Mouse (Mus musculus) lung, embryonic 15.5 days (tissue): ENCODE data around the gene Adgrl2. TPM values are rescaled to one million over a fixed set of nuclear protein-coding genes. Genes with fewer than 3 reads are reported as not detected.

Experiments used
- ATAC-seq: fragments of 200-750 bp; cut with Nextera tagmentation; 2 replicates; pipeline ENCODE4 v1.8.0; 2017; ENCODE audit warnings: moderate number of reproducible peaks, borderline replicate concordance; ENCODE audit not compliant: low FRiP score, low TSS enrichment; ENCODE audit errors: extremely low read depth
- H3K27ac ChIP-seq: fragments of 300-500 bp; sonication (generic); 2 replicates; pipeline ENCODE4 v1.5.1; 2015; ENCODE audit warnings: moderate library complexity, mild to moderate bottlenecking, inconsistent platforms
- H3K27me3 ChIP-seq: fragments of 300-500 bp; sonication (generic); 2 replicates; pipeline ENCODE4 v1.6.1; 2015; ENCODE audit warnings: inconsistent platforms
- H3K36me3 ChIP-seq: fragments of 300-500 bp; sonication (generic); 2 replicates; pipeline ENCODE4 v1.6.1; 2015; ENCODE audit warnings: inconsistent platforms
- H3K4me1 ChIP-seq: fragments of 300-500 bp; sonication (generic); 2 replicates; pipeline ENCODE4 v1.6.1; 2015; ENCODE audit warnings: inconsistent platforms
- H3K4me2 ChIP-seq: fragments of 300-500 bp; sonication (generic); 2 replicates; pipeline ENCODE4 v1.6.1; 2015; ENCODE audit warnings: inconsistent platforms, mild to moderate bottlenecking, moderate library complexity
- H3K4me3 ChIP-seq: fragments of 300-500 bp; sonication (generic); 2 replicates; pipeline ENCODE4 v1.5.1; 2015; ENCODE audit warnings: mild to moderate bottlenecking, inconsistent platforms
- H3K9ac ChIP-seq: fragments of 300-500 bp; sonication (generic); 2 replicates; pipeline ENCODE4 v1.6.1; 2015; ENCODE audit warnings: inconsistent platforms
- H3K9me3 ChIP-seq: fragments of 300-500 bp; sonication (generic); 2 replicates; pipeline ENCODE4 v1.6.1; 2016; ENCODE audit warnings: inconsistent platforms
- WGBS: fragments of 180-500 bp; shearing (Covaris S2); methylation state at CpG from one replicate; pipeline ENCODE4 v1.1.7; 2015; 5-methylcytosine and 5-hydroxymethylcytosine counted together
- polyA plus RNA-seq: library from polyadenylated mRNA; unstranded; fragments of >200 nt; fragmentation: Nextera tagmentation; extraction: Ambion mirVana; gene quantifications from 2 replicates; pipeline ENCODE4 v1.2.1, GENCODE M21; 2015

Adgrl2 gene
- polyA plus RNA-seq, 1 experiment from 2014 or later, result 62.1 TPM

DNA sequence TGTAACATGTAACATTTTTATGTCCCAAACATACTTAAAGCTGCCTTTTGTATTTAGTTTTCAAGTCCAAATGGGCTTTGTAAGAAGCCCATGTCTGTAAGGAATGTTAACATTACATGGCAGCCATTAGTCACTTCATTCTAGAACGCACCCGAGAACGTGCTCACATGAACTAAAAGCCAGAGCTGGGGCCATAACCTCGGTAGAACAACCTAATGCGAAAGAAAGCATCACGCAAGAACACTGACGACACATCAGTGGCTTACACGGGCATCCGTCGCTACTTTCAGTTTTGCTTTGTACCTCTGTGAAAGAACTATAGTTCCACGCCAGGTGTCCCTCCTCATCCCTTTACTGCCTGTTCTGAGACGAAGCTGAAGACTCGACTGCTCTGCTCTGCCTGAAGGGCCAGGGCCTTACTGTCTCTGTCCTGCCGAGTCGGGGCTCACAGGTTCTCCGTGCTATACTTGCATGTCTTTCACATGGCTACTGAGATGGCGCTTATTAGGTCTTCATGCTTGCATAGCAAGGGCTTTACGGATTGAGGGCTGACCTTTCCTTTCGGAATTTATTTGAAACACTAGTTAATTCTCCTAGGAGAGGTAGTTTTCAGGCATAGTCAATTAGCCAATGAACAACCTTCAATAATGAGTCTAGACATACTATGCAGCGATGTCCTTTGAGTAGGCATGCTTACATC is 157.1 kb downstream of the Adgrl2 start:
- Histone ChIP-seq H3K4me3 (no peak overlapping the region), H3K9ac (no peak overlapping the region), H3K27ac (no peak overlapping the region), H3K36me3 (peaks cover 73% of the 10 kb centered on the region), H3K4me1 (no peaks in the 10 kb centered on the region), H3K4me2 (no peak overlapping the region), H3K9me3 (no peaks in the 10 kb centered on the region), H3K27me3 (no peaks in the 10 kb centered on the region)
- ATAC-seq, result no peak
- 92% methylated on average over 20 of the region's 20 CpGs for WGBS

DNA sequence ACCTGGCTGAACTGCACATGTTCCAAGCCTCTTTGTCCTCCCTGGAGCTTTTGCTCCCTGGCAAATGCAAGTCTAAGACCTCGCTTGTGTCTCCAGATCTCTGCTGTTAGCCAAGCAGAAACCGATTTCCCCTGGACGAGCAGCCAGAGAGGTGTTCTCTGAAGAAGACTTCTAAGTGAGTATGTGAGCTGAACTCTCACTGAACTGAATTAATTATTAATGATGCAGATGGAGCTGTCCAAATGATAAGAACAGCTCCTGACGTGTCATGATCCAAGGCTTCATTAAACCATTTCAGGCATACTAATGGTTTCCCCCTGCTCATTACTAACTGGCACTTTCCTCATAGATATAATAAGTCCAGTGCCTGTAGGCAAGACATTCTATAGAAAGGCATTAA is 158.4 kb downstream of the Adgrl2 start:
- Histone ChIP-seq H3K9ac (no peak overlapping the region), H3K36me3 (peaks cover 61% of the 10 kb centered on the region), H3K27me3 (no peaks in the 10 kb centered on the region), H3K4me3 (no peak overlapping the region), H3K9me3 (no peaks in the 10 kb centered on the region), H3K4me2 (no peak overlapping the region), H3K4me1 (no peaks in the 10 kb centered on the region), H3K27ac (no peak overlapping the region)
- ATAC-seq, result no peak
- 67% methylated on average over 4 of the region's 4 CpGs for WGBS

DNA sequence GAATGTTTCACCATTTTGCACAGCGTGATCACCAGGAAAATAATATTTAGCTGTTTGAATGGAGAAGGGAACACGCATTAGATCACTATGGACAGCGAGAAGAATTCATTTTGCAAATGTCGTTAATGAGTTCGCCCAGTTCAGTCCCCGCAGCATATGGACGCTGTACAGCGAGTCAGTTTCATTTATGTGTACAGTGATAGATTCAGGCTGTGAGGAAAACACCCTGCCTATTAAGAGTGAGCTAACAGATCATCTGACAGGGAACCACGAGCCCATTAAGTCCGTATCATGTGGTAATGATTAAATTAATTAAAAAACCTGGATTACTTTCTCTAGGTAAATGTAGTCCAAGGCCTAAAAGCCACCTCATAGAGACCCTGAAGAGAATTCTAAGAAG is 161.8 kb downstream of the Adgrl2 start:
- ATAC-seq, result no peak
- no peak overlapping the region for H3K27ac ChIP-seq
- H3K36me3 ChIP-seq, result peaks cover 61% of the 10 kb centered on the region
- no peak overlapping the region for H3K4me3 ChIP-seq
- no peaks in the 10 kb centered on the region for H3K27me3 ChIP-seq
- H3K4me1 ChIP-seq, result no peaks in the 10 kb centered on the region
- WGBS, result 87% methylated on average over 10 of the region's 10 CpGs
- H3K4me2 ChIP-seq, result no peak overlapping the region
- H3K9ac ChIP-seq, result no peak overlapping the region
- no peaks in the 10 kb centered on the region for H3K9me3 ChIP-seq

DNA sequence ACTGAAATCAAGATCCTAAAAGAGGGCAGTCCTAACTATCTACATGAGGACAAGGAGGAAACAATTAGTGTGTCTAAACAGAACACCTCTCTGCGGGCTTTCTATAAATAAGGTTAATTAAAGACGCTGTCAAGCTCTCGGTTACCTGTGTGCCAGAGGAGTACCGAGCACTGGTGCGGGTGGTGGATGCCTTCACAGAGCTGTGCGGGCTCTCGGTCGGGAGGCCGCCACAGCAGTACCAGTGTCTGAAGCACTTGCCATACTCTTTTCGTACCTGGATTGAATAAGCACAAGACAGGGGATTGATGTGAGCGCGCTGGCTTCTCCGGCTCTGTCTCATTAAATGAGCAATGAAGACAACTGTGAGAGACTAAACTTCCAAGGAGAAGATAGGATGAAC is 166.8 kb downstream of the Adgrl2 start:
- no peak overlapping the region for H3K9ac ChIP-seq
- no peak overlapping the region for H3K4me3 ChIP-seq
- no peak overlapping the region for H3K27ac ChIP-seq
- H3K4me2 ChIP-seq, result no peak overlapping the region
- 96% methylated on average over 13 of the region's 13 CpGs for WGBS
- H3K27me3 ChIP-seq, result no peaks in the 10 kb centered on the region
- no peaks in the 10 kb centered on the region for H3K9me3 ChIP-seq
- H3K36me3 ChIP-seq, result peaks cover 80% of the 10 kb centered on the region
- ATAC-seq, result no peak
- no peaks in the 10 kb centered on the region; the same call in 1 of the 2 replicates for H3K4me1 ChIP-seq

DNA sequence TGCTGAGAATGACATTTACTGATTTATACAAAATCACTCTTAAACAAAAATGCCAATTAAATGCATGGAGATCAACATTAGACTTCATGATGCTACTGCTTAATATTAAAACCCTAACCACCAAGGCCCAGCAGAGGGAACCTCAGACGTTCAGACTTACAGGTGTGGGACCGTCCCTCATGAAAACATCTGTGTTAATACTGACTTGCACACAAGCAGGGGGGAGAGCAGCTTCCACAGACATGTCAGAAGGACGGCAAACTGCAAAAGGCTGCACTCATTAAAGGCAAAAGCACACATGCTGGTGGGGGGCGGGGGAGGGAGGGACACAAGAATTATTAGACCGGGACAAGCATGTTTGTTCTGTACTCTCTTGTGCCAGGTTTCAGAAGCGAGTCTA is 168.7 kb downstream of the Adgrl2 start:
- 81% methylated on average over 6 of the region's 6 CpGs for WGBS
- Histone ChIP-seq H3K4me2 (no peak overlapping the region), H3K27me3 (no peaks in the 10 kb centered on the region), H3K36me3 (peaks cover 94% of the 10 kb centered on the region), H3K4me3 (no peak overlapping the region), H3K27ac (no peak overlapping the region), H3K9ac (no peak overlapping the region), H3K9me3 (no peaks in the 10 kb centered on the region), H3K4me1 (no peaks in the 10 kb centered on the region; the same call in 1 of the 2 replicates)
- no peak for ATAC-seq

DNA sequence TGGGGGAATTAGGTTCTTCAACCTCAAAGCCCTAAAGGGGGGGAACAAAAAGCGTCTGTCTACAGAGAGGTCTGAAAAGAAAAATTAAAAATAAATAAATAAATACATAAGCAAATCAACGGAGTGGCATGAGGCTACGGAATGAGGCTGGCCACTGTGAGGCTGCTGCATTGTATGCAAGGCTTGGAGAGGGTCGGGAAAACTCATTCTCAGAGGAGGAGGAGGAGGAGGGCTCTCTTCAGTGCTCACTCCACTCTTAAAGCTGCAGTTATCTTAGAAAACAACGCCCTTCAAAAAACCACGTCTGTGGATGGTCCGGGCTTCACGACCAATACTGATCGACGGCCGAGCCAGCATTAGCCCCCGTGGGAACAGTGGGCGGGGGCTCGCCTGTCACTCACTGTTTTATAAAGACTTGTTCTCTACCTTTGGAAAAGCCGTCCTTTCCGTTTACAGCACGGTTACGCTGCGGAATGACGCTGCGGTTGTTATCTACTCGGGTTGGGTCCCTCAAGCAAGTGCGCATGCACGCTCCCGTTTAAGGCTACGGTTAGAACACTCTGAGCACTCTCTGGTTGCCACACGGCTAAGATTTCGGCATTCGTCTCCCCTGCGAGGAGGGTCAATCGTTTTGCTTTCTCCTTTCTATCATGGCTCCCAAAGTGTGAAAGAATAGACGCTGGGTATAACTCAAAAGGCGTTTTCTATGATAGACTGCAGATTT is 170.9 kb downstream of the Adgrl2 start:
- Histone ChIP-seq H3K27ac (no peak overlapping the region), H3K27me3 (no peaks in the 10 kb centered on the region), H3K4me2 (no peak overlapping the region), H3K4me1 (no peaks in the 10 kb centered on the region; the same call in 1 of the 2 replicates), H3K36me3 (peaks cover 78% of the 10 kb centered on the region), H3K9ac (no peak overlapping the region), H3K4me3 (no peak overlapping the region), H3K9me3 (no peaks in the 10 kb centered on the region)
- 87% methylated on average over 33 of the region's 33 CpGs for WGBS
- no peak for ATAC-seq

DNA sequence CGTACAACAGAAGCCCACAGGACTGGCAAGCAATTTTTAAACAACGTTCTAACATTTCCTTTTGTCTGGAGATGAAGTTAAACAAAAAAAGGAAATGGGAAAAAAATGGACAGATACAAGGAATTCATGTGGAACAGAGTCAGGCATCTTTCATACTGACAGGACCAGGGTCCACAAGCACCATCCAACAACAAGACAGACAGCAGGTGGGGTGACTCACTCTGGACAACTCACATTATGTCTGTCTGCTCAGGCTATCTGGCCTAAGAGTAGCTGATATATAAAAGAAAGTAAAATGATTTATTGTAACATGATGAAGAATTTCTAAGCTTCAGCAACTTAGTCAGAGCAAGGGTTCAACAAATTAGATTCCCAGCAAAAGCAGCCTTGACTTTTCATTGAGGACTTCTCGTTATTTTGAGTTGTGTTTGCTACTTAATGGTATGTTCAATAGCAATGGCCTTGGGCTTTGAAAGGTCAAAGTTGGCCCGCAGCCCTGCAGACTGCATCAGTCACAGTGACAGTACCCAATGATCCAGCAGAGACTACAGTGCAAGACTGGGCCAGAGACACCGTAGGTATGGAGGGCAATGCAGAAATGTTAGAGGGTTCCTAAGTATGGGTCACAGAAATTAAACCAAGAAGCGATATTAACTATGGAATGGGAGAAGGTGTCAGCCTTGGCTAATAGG is 171.8 kb downstream of the Adgrl2 start:
- H3K27me3 ChIP-seq, result no peaks in the 10 kb centered on the region
- no peaks in the 10 kb centered on the region for H3K9me3 ChIP-seq
- 0 out of 2 replicates have a peak overlapping the region, but pooled peaks have one; percentile 37 for H3K27ac ChIP-seq
- 68% methylated on average over 6 of the region's 6 CpGs for WGBS
- H3K4me1 ChIP-seq, result peaks cover 7% of the 10 kb centered on the region
- H3K4me3 ChIP-seq, result no peak overlapping the region
- H3K9ac ChIP-seq, result no peak overlapping the region
- no peak overlapping the region for H3K4me2 ChIP-seq
- no peak for ATAC-seq
- peaks cover 69% of the 10 kb centered on the region for H3K36me3 ChIP-seq

DNA sequence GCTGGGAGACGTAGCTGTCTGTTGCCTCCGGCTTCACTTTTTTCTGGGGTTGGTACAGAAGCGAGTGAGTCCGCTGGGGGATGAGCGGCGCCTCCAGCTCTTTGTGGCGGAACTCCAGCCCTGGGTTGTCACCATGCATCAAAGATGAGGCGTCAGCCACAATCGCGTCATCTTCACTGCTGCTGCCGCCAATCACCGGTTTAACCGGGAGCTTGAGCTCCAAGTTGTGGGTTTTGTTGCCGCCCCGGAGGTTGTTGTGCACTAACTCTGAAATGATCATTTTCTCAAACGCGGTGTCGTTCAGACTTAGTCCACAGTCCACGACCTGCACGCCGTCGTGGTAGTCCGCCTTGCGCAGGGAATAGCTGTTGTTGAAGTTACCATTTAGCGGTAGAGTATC is 172.9 kb downstream of the Adgrl2 start:
- H3K9ac ChIP-seq, result no peak overlapping the region
- H3K27ac ChIP-seq, result no peak overlapping the region
- H3K27me3 ChIP-seq, result no peaks in the 10 kb centered on the region
- ATAC-seq, result no peak
- H3K4me1 ChIP-seq, result peaks cover 12% of the 10 kb centered on the region
- no peak overlapping the region for H3K4me3 ChIP-seq
- H3K36me3 ChIP-seq, result peaks cover 58% of the 10 kb centered on the region
- H3K9me3 ChIP-seq, result no peaks in the 10 kb centered on the region
- no peak overlapping the region for H3K4me2 ChIP-seq
- WGBS, result 96% methylated on average over 25 of the region's 25 CpGs

DNA sequence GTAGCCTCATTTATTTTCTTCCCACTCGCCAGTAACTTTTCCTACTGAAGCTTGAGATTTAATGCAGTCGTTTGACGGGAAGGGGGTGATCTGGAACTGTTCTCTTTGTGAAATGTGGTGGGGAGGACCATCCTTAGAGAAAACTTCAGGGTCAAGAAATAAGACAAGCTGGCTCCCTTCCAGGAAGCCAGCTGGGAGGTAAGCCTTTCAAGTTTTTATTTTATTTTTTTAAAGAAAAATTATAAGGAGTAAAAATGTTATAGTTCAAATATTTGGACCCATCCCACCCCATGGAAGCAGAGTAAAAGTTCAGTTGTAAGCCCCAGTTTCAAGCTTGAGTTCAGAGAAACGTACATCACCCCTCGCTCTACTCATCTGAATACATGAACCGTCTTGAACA is 177.2 kb downstream of the Adgrl2 start:
- H3K27ac ChIP-seq, result no peak overlapping the region
- no peak overlapping the region for H3K9ac ChIP-seq
- no peak for ATAC-seq
- H3K27me3 ChIP-seq, result no peaks in the 10 kb centered on the region
- peaks cover 21% of the 10 kb centered on the region for H3K36me3 ChIP-seq
- no peak overlapping the region for H3K4me2 ChIP-seq
- no peak overlapping the region for H3K4me3 ChIP-seq
- H3K9me3 ChIP-seq, result no peaks in the 10 kb centered on the region
- WGBS, result 41% methylated on average over 6 of the region's 6 CpGs
- H3K4me1 ChIP-seq, result peaks cover 12% of the 10 kb centered on the region

DNA sequence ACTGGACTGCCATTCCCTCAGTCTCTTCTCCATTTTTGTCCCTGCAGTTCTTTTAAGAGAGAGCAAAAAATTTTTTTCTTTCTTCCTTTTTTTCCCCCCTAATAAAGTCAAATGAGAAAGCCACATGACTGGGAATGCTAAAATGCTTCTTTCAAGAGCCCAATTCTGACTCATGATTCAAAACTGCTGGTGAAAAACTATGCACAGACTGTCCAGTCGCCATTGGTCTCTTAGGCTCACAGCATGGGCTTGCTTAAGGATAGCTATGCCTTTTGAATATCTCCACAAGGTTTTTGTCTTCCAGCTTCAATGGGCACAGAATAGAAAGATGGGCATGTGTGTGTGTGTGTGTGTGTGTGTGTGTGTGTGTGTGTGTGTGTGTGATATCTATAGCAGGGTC is 178.3 kb downstream of the Adgrl2 start:
- H3K27ac ChIP-seq, result no peak overlapping the region
- 72% methylated on average over 1 of the region's 1 CpGs for WGBS
- ATAC-seq, result no peak

DNA sequence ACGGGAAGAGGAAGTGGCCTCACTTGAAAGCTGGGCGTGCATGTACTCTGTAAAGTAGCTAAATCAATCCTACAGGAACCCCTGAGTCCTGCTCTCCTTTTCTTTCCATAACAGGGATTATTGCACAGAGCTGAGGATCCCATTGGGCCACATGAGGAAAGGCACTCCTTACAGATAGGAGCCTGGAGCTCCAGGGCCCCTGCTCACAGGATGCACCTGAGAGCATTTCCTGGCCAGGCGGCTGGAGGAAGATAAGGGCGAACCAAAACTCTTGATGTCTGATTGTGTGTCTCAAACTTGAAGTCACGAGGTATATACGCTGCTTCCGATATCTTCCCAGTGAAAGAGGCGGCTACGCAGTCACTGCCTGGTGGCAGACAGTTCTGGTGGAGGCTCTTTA is 183.4 kb downstream of the Adgrl2 start:
- H3K36me3 ChIP-seq, result no peaks in the 10 kb centered on the region
- no peak overlapping the region for H3K27ac ChIP-seq
- WGBS, result 61% methylated on average over 9 of the region's 9 CpGs
- H3K9ac ChIP-seq, result no peak overlapping the region
- H3K9me3 ChIP-seq, result no peaks in the 10 kb centered on the region
- no peak for ATAC-seq
- H3K4me2 ChIP-seq, result no peak overlapping the region
- no peak overlapping the region for H3K4me3 ChIP-seq
- no peaks in the 10 kb centered on the region for H3K4me1 ChIP-seq
- H3K27me3 ChIP-seq, result no peaks in the 10 kb centered on the region

More for the DNA sequence above, 178.3 kb downstream of the Adgrl2 start:
- Histone ChIP-seq H3K9ac (no peak overlapping the region), H3K36me3 (peaks cover 10% of the 10 kb centered on the region), H3K4me2 (no peak overlapping the region), H3K4me1 (peaks cover 12% of the 10 kb centered on the region), H3K4me3 (no peak overlapping the region), H3K9me3 (no peaks in the 10 kb centered on the region), H3K27me3 (no peaks in the 10 kb centered on the region)
